Mouse (Mus musculus): ENCODE data around the gene Camta2.

Gene Camta2

GRCm38 (mm10) chr11:70664741-70665140 is 23.2 kb downstream of the Camta2 start:
- no peak for DNase-seq (ENCODE audit: low read depth)

GRCm38 (mm10) chr11:70663957-70664356 is 23.9 kb downstream of the Camta2 start:
- DNase-seq (ENCODE audit: low read depth) = no peak

- DNase-seq (ENCODE audit: low read depth) = no peak
Measured at GRCm38 (mm10) chr11:70663101-70663500, 24.8 kb downstream of the Camta2 start.

- no peak for DNase-seq (ENCODE audit: low read depth)
Measured at GRCm38 (mm10) chr11:70660571-70660970, 27.3 kb downstream of the Camta2 start.

- DNase-seq (ENCODE audit: low read depth) = no peak
Measured at GRCm38 (mm10) chr11:70658942-70659341, 29.0 kb downstream of the Camta2 start.

GRCm38 (mm10) chr11:70658521-70658920 is 29.4 kb downstream of the Camta2 start:
- no peak for DNase-seq (ENCODE audit: low read depth)

- no peak for DNase-seq (ENCODE audit: low read depth)
Measured at GRCm38 (mm10) chr11:70657991-70658390, 29.9 kb downstream of the Camta2 start.

- DNase-seq (ENCODE audit: low read depth) = no peak
Measured at GRCm38 (mm10) chr11:70657573-70657972, 30.3 kb downstream of the Camta2 start.

- no peak for DNase-seq (ENCODE audit: low read depth)
Measured at GRCm38 (mm10) chr11:70656964-70657363, 30.9 kb downstream of the Camta2 start, which contains the start of gene Eno3. Gene Eno3 (plus strand): TSS chr11:70657202.

- DNase-seq (ENCODE audit: low read depth) = no peak
Measured at GRCm38 (mm10) chr11:70656456-70656927, 31.4 kb downstream of the Camta2 start.

GRCm38 (mm10) chr11:70655571-70656455 is 32.1 kb downstream of the Camta2 start:
- no peak for DNase-seq (ENCODE audit: low read depth)

- DNase-seq (ENCODE audit: low read depth) = no peak
Measured at GRCm38 (mm10) chr11:70654923-70655570, 32.9 kb downstream of the Camta2 start.

GRCm38 (mm10) chr11:70654198-70654922 is 33.5 kb downstream of the Camta2 start, which contains the start of gene Pfn1:
Gene Pfn1 (minus strand): TSS chr11:70654644.
- DNase-seq (ENCODE audit: low read depth) = no peak

GRCm38 (mm10) chr11:70653345-70654197 is 34.3 kb downstream of the Camta2 start:
- DNase-seq (ENCODE audit: low read depth) = no peak

- DNase-seq (ENCODE audit: low read depth) = no peak
Measured at GRCm38 (mm10) chr11:70652884-70653344, 35.0 kb downstream of the Camta2 start.

- DNase-seq (ENCODE audit: low read depth) = no peak
Measured at GRCm38 (mm10) chr11:70652029-70652883, 35.6 kb downstream of the Camta2 start.

GRCm38 (mm10) chr11:70651391-70651790 is 36.5 kb downstream of the Camta2 start:
- no peak for DNase-seq (ENCODE audit: low read depth)

GRCm38 (mm10) chr11:70650322-70651175 is 37.4 kb downstream of the Camta2 start:
- DNase-seq (ENCODE audit: low read depth) = no peak

- no peak for DNase-seq (ENCODE audit: low read depth)
Measured at GRCm38 (mm10) chr11:70649185-70649734, 38.6 kb downstream of the Camta2 start.

All from fibroblast of lung, adult 2 months (primary cell).